Mouse (Mus musculus) spleen, postnatal 10 days (tissue): ENCODE results near the gene Morc3.
"Not testable (repeated sequence)": the region's sequence is repeated elsewhere in the genome, so short reads cannot be mapped to it uniquely, and the experiment has no call there.

Experiments
- DNase-seq, 2 experiments: peaks; one replicate each; pipeline ENCODE4 v3.0.0; 2021 to 2022; ENCODE audit warnings: low spot score in 2 of 2

Gene Morc3

DNA sequence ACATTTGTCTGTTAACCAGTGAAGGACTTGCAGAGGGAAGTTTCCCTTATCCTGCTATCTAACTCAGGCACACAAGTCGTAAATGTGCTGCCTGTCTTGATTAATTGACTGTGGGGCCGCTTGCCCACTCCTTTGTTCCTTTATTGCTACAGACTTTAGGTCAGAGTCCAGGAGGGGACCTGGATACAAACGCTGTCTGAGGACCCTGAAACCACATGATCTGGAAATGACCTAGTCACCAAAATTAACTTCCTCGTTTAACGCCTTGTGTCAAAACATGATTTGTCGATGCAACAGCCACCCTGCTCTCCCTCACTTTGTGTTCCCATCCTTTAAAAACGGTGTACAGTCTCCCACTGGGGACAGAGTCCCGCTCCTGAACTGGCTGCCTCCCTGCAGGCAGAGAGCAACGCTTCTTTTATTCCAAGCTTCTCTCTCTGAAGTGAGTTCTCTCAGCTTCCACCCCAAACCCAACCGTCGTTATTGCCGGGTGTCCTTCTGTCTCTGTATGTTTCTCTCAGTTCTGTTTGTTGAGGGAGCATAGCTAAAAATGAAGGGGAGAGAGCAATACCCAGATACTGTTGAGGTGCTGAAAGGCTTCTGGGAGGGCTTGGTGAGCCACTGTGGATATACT, 13.1 kb upstream of the Morc3 start:
- DNase-seq: peak; percentile 37 to 54

DNA sequence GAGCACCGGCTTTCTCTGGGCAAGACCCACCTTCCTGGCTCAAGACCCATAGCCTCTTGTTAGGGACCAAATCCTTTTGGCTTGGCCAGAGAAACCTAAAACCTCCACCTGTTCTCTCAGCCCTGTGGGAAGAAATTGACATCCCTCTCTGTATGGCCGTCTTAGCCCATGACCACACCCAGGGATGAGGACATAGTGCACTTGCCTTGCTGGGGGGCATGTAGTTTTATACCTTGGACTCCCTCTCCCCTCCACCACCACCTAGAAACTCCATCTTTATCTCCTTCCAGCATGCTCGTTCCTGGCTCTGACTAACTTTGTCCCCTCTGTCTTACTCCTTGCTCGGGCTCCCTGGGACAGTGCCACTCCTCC, 12.6 kb upstream of the Morc3 start:
- peak in 1 of 2 experiments; percentile 45 for DNase-seq

DNA sequence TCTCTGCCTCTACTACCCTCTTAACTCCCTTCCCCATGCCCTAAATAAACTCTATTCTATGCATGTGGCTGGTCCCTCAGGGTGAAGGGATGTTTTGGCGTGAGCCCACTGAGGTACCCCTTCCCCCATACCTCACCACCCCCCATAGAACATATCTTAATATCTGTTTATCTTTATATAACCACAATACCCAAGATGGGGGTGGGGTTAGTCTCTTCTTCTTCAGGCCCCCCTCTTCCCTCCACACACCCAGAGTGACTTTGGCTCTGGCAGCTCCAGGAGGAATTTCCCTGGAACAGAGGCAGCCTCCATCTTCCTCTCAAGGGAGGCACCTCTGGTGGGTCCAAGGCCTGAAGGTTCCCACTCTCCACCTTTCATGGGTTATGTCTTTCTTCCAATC, 11.9 kb upstream of the Morc3 start:
- no peak for DNase-seq

DNA sequence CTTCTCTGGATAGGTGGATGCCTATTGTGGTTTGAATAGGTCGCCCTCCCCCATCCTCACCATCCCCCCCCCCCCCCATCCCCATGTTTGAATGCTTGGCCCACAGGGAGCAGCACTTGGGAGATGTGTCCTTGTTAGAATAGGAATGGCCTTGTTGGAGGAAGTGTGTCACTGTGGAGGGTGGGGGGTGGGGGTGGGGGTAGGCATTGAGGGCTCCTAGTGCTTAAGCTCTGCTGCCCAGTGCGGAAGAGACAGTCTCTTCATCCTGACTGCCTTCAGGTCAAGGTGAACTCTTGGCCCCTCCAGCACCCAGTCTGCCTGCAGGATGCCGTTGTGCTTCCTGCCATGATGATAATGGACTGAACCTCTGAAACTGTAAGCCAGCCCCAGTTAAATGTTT, 10.2 kb upstream of the Morc3 start:
- DNase-seq: no peak

DNA sequence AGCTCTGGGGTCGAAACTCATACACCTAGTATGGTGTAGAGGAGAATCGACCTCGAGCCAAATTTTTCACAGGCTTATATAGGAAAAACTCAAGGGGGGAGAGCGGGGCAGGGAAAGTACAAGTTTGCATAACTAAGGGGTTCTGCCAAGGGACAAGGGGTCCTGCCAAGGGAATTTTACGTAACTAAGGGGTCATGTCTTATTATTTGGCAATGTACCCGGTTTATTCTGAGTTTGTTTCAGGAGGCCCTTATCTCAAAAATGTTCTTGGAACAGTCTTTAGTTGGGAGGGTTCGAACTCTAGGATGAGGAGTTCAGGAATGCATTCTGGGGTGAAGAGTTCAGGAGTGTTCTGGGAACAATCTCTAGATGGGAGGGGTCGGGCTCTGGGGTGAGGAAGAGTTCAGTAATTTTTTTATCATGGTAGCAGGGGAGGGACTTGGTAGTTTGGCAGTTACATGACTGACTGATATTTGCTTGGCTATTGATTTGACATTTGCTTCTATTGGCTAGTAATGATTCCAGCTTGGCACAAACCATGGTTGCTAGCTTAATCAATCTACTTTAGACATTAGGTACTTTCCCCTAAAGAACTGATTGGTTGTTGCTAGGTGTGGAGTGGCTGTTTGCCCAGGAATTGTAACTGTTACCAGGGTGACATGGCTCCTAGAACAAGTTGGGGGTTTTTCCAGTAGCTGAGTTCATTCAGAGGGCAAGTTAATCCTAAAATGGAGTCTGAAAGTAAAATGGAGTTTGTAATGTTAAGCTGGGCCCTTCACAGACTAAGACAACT, 9.3 kb upstream of the Morc3 start:
- not testable (repeated sequence) for DNase-seq

DNA sequence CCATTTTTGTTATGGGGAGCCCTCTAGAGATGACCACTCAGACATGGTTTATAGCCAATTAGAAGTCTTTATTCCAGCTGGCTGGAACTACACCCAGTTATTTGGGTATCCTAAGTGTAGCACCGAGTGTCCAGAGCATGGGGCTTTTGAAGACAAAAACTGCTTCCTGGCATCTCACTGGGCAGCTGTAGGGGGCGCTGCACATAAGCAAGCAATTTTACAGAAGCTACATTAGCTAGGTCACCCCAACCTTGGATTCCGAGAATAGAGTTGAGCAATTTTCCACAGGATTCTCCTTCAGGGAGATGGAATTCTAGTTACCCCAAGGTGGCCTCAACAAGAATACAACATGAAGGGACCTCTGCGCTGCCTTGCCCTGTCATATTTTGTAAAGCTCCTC, 7.1 kb upstream of the Morc3 start:
- DNase-seq: no peak

DNA sequence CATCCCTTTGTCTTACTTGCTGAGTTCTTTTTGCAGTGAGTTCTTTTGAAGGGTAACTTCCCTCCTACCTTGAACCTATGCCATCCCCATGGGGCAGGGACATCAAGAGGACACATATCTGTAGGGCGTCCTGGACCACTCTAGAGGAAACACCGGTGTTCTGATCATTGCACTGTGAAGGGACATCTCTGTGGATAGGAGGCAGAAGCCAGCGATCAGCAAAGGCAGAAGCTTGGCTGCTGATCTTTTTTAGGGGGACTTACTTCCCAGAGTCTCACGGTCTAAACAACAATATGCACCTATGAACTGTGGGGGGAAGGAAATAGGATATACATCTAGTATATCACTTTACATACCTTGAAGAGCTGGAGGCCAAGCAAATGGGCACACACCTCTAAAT, 6.5 kb upstream of the Morc3 start:
- DNase-seq: no peak

DNA sequence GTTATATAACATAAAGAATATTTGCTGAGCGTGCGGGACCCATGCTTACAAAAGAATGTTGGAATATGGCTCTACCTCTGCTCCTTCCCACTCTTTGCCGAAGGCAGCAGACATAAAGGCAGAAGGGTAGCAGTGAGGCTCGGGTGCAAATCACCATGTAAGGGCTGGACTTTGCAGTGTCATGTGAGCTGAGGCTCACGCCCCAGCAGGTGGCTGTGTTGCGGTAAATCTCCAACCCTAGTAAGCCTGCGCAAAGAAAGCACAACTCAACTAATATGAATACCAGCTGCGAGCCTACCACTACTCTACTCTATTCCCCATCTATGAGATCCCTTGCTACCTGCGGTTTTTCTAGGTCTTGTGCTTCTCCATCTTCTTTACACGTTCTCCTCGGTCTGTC, 5.9 kb upstream of the Morc3 start:
- DNase-seq: no peak

DNA sequence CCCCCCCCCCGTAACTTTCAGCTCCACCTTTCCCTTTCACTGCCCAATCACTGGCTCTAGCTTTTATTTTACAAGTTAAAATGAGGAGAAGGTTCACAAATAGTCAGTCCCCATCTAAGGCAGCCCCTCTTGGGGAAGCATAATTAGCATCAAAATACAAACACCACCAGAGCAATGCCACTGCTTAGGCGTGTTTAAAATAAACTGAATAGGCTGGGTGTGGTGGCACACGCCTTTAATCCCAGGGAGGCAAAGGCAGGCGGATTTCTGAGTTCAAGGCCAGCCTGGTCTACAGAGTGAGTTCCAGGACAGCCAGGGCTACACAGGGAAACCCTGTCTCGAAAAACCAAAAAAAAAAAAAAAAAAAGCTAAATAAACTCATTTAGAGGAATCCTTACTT, 5.4 kb upstream of the Morc3 start:
- not testable (repeated sequence) for DNase-seq

DNA sequence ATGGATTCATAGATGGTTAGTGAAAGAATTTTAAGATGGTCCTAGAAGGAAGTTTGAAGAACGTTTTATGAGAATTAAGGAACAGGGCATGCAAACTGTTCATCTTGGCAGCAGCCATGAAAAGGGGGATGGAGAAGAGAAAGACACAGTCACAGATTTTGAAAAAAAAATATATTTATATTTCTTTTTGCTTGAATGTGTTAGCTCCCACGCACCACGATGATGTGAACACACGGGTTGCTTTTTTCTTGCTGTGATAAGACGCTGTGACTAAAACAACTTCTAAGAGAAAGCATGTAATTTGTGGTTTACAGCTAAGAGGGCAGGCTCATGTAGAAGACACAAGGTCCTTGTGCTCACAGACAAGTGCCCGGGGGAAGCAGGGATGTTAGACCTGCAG, 5.0 kb upstream of the Morc3 start:
- no peak for DNase-seq

DNA sequence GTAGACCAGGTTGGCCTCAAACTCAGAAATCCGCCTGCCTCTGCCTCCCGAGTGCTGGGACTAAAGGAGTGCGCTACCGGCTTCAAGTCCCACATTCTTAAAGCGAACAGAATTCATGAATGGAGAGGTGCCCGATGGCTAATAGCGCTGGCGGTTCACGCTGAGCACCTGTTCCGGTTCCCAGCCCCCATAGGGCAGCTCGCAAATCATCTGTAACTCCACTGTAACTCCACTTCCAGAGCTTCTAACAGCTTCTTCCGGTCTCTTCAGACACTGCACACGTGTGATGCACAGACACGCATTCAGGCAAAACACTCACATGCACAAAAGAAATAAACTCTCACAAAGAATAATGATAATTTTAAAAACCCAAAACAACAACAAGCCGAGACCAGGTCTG, 2.4 kb upstream of the Morc3 start:
- DNase-seq: no peak

DNA sequence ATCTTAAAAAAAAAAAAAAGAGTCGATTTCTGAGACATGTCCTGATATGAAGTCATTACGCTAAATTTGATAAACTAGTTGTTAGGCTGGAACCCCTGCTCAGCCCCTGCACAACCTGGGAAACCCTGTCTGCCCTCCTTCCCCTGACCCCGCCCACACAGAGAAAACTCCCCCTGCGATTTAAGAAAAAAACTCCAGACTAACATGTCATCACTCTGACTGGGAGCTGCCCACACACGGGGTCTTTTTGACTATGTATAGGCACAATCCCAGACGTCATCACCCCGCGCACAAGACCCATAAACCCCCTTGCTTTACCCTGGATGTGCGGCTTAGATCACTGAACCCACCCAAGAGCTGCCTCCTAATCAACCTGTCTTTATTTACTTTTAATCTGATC, 1.9 kb upstream of the Morc3 start:
- DNase-seq: no peak

DNA sequence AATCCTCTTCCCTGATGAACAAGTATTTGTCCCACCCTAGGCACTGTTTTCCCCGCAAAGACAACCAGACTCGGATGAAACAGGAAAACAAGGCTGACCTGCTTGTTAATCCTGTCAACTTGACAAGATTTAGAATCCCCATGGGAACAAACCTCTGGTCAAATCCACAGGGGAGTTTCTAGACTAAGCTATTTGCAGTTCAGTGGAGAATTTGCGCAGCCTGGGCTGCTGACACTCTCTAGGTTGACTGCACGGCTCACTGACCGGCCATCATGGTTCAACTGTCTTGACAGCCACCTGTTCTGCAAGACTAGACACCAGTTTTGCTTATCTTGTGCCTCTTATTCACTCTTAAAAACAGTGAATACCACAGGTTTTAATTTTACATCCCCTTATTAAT, 1.0 kb upstream of the Morc3 start:
- peak in 1 of 2 experiments; percentile 55 for DNase-seq

DNA sequence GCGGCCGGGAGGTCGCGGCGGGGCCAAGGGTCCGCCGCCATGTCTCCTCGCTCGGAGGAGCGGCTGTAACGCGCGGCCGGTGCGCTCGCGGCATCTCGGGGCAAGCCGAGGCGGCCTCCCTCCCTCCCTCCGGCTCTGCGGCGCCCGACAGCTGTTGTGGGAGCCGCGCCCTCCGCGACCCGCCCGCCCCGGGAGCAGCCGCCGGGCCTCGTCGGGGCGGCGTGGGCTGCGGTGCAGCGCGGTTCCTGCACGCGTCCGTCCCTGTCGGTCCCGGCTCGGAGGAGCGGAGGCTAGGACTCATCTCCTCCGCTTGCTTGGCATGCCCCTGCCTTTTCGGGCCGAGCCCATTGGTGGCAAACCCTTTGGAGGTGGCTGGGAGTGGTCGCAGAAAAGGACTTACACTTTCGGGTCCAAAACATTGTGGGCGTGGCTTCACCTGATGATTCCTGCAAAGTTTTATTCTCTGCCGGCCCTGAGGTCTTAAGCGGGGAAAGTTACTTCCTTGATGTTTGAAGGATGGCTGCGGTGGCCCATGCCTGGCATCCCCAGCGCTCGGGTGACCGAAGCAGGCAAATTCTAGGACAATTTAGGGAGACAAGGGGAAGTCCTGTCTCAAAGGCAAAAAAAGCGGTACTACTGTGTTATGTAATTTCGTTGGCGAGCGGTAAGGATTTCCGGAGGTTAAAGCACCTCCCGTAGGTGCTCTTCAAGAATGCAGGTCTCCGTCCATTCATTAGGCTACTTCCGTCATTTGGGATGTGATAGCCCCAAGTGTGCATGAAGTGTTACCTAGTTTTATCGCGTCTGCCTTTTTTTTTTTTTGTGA, 743 bp downstream of the Morc3 start:
- peak; percentile 71 to 75 for DNase-seq

DNA sequence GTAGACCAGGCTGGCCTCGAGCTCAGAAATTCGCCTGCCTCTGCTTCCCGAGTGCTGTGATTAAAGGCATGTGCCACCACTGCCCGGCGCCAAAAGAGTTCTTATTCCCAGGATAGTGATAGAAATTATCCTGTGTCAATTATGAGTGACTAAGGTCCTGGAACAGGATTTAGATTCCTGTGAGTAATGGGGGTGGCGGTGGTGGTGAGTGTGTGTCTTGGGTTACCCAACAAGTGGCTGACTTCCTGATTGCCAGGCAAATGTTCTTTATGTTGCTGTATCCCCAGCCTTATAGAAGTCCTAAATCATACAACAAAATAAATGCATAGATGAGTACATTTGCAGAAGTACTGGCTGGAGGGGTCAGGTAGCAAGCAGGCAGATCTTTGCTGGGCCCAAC, 1.6 kb downstream of the Morc3 start:
- DNase-seq: peak in 1 of 2 experiments; percentile 11

DNA sequence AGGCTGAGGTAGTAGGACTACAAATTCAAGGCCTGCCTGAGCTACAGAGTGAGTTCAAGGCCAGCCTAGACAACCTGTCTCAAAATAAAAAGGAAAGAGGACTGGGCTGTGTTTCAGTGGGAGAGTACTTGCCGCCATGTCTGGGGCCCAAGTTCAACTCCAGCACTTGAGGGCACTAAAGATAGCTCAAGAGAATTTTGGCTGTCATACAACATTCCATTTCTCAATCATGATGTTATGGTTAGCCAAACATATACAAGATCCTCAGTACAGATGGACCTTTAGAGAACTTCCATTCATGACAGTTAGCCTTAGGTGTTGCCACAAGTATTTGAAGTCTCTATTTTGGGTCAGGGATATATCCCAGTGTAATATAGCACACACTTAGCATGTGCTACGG, 2.2 kb downstream of the Morc3 start:
- no peak for DNase-seq

DNA sequence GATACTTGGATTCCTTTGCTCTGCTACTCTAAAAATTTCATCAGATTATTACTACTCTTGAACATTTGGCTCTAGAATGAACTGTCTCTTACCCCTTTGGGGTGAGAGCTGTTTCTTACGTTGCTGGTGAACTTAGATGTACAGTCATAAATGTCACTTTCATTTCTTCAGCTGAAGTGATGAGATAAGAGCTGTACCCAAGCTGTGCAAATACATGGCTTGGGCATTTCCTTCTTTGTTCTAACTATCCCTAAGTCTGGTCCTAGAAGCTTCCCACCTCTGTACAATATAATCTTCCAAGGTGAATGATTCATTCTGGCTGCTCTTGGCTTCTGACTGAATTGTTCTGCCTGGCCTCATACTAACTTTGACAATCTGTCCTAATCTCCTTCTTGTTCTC, 7.1 kb downstream of the Morc3 start:
- no peak for DNase-seq

DNA sequence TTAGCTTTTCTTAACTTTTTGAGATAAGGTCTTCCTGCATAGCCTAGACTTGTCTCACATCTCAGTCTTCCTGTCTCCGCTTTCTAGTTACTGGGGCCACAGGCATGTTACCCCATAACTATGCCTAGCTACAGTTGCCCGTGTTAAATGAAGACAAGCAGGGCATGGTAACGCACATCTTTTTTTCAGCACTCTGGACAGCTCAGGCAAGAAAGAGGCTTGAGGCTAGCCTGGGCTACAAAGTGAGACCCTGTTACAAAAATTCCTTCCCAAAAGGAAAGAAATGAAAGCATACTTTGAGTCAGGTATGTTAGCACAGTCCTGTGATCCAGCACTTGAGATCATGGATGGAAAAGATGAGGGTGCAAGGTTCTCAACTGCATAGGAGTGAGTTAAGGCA, 18.6 kb downstream of the Morc3 start:
- no peak for DNase-seq

DNA sequence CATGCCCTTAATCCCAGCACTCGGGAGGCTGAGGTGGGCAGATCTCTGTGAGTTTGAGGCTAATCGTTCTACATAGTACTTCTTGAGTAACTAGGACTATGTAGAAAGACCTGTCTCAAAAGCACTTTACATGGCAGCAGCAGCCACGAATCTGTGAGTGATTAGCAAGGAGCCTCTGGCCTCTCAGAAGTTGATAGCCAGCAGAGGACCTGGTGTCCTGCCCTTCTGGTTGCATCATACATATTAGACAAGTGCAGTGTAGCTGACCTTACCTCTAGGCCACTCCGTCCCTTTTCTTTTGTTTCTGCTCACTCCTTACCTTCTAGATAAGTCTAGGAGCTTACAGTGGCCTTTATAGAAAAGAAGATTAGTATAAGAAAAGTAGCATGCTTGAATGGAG, 28.0 kb downstream of the Morc3 start:
- DNase-seq: no peak

DNA sequence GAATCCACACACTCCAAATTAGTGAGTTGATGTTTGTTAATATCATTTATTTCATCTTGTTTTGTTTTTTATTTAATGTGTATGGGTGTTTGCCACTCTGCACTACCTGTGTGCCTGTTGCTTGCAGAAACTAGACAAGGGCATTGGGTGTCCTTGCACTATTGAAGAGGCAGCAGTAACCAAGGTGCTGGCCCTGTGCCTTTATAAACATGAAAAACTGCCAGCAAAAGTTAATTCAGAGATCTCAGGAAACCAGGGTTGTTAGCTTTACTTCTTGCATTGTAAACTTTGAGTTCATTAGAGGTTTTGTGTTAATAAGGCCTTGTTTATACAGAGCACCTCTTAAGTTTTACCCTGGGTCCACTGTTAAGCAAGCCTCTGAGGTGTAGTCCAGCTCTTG, 28.8 kb downstream of the Morc3 start:
- no peak for DNase-seq

DNA sequence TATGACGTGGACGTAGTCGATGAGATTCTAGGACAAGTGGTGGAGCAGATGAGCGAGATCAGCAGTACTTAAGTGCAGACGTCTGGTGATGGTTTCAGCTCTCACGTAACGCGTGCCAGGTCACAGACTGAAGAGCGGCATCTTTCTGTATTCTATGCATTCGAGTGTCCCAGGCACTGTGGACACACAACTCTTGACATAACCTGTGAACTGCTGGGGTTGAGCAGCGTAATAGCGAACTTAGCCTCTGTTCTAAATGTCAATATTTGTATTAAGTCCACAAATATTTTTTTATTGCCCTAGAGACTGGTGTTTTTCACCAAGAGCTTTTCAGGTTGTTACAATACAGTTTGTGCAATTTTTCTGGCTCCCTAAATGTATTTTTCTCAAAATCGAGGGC, 42.9 kb downstream of the Morc3 start:
- DNase-seq: no peak

DNA sequence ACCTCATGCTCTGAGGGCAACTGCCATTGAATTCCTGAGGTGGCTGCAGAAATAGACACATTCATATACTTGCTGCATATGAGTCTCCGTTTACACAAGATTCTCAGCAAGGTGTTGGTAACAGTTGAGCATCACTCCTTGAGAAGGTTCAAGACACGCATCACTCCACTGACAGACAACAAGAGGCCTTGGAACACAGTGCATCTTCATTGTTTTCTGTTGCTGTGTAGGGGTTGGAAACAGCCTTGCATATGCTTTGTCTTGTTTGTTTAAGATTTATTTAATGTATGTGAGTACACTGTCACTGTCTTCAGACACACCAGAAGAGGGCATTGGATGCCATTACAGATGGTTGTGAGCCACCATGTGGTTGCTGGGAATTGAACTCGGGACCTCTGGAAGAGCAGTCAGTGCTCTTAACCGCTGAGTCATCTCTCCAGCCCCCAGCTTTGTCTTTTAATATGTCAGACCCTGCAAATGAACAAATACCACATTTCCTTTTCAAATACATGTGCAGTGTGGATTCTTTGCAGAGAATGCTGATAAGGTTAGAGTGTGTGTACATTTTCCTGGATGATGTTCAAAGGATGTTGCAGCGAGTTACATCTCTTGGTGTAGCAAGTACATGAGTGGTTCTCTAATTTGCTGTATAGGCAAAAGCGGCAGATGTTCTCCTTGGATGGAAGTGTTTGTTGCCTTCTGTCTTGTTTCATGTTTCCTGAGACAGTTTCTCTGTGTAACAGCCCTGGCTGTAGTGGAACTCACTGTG, 45.9 kb downstream of the Morc3 start:
- no peak for DNase-seq
